Mouse (Mus musculus) bone marrow macrophage, adult 2 months (primary cell): ENCODE results near the gene Qk. TPM values are rescaled to one million over a fixed set of nuclear protein-coding genes. Genes with fewer than 3 reads are reported as not detected.

Experiments used
- H3K27ac ChIP-seq: 2 replicates; pipeline ENCODE4 v1.5.1; 2012; ENCODE audit warnings: low read depth, low read length; ENCODE audit not compliant: insufficient read depth
- H3K4me1 ChIP-seq: 2 replicates; pipeline ENCODE4 v1.6.1; 2012; ENCODE audit warnings: low read length; ENCODE audit not compliant: control insufficient read depth, insufficient read depth
- H3K4me3 ChIP-seq: 2 replicates; pipeline ENCODE4 v1.5.1; 2012; ENCODE audit warnings: mild to moderate bottlenecking, low read length, moderate library complexity; ENCODE audit not compliant: insufficient read depth
- CTCF ChIP-seq: IDR thresholded peaks from 2 replicates; pipeline ENCODE4 v1.5.1; 2012; ENCODE audit warnings: low read depth, mild to moderate bottlenecking, low read length, moderate library complexity
- POLR2A ChIP-seq: IDR thresholded peaks from 2 replicates; pipeline ENCODE4 v1.6.1; 2012; ENCODE audit warnings: mild to moderate bottlenecking, low read depth, low read length, borderline replicate concordance
- polyA plus RNA-seq: library from polyadenylated mRNA; stranded (reverse); fragments of >200 nt; gene quantifications from 2 replicates; pipeline ENCODE4 v1.2.4, GENCODE M21; 2012; ENCODE audit not compliant: missing spikeins, insufficient read depth, insufficient read length

The Qk gene
- polyA plus RNA-seq: 185 and 255 TPM in 2 replicates

GRCm38 (mm10) chr17:10319685-10320455, at the start of gene Qk:
Gene Qk (minus strand): TSS chr17:10319854.
- Histone ChIP-seq H3K4me3 (peak within 1 kb of the TSS; percentile 98), H3K4me1 (peaks cover 10% of the 10 kb centered on the region), H3K27ac (peak within 1 kb of the TSS; percentile 99)
- TF ChIP-seq CTCF (no peak), POLR2A (no peak)

- TF ChIP-seq CTCF: no peak
- no peak for TF ChIP-seq POLR2A
- no peak overlapping the region for H3K4me3 ChIP-seq
- H3K27ac ChIP-seq: no peak overlapping the region
- peaks cover 33% of the 10 kb centered on the region for H3K4me1 ChIP-seq
Measured at GRCm38 (mm10) chr17:10367044-10367443, 47.4 kb upstream of the Qk start.

- Histone ChIP-seq H3K4me1 (peaks cover 30% of the 10 kb centered on the region), H3K27ac (no peak overlapping the region), H3K4me3 (no peak overlapping the region)
- TF ChIP-seq POLR2A: no peak
- no peak for TF ChIP-seq CTCF
Measured at GRCm38 (mm10) chr17:10366577-10366976, 46.9 kb upstream of the Qk start.

- no peak overlapping the region for H3K27ac ChIP-seq
- no peak overlapping the region for H3K4me3 ChIP-seq
- peaks cover 23% of the 10 kb centered on the region for H3K4me1 ChIP-seq
- TF ChIP-seq CTCF: no peak
Measured at GRCm38 (mm10) chr17:10365501-10366482, 46.1 kb upstream of the Qk start.

- H3K27ac ChIP-seq: no peak overlapping the region
- TF ChIP-seq POLR2A (no peak), CTCF (no peak)
- H3K4me1 ChIP-seq: peaks cover 30% of the 10 kb centered on the region
- H3K4me3 ChIP-seq: no peak overlapping the region
Measured at GRCm38 (mm10) chr17:10363151-10363550, 43.5 kb upstream of the Qk start.

GRCm38 (mm10) chr17:10361882-10362291, 42.2 kb upstream of the Qk start:
- H3K4me1 ChIP-seq: peaks cover 24% of the 10 kb centered on the region
- no peak for TF ChIP-seq POLR2A
- TF ChIP-seq CTCF: no peak

GRCm38 (mm10) chr17:10360738-10361137, 41.1 kb upstream of the Qk start:
- peaks cover 20% of the 10 kb centered on the region for H3K4me1 ChIP-seq
- TF ChIP-seq CTCF (no peak), POLR2A (no peak)
- no peak overlapping the region for H3K27ac ChIP-seq
- no peak overlapping the region for H3K4me3 ChIP-seq

More at GRCm38 (mm10) chr17:10361882-10362291, 42.2 kb upstream of the Qk start:
- Histone ChIP-seq H3K4me3 (no peak overlapping the region), H3K27ac (no peak overlapping the region)

- peak overlapping the region; percentile 89 for H3K27ac ChIP-seq
- peaks cover 20% of the 10 kb centered on the region for H3K4me1 ChIP-seq
- TF ChIP-seq POLR2A (no peak), CTCF (no peak)
- peak overlapping the region; percentile 17; the same call in 1 of the 2 replicates for H3K4me3 ChIP-seq
Measured at GRCm38 (mm10) chr17:10359466-10359865, 39.8 kb upstream of the Qk start.

GRCm38 (mm10) chr17:10357348-10357747, 37.7 kb upstream of the Qk start:
- Histone ChIP-seq H3K27ac (no peak overlapping the region), H3K4me1 (peaks cover 20% of the 10 kb centered on the region), H3K4me3 (no peak overlapping the region)
- TF ChIP-seq POLR2A (no peak), CTCF (no peak)

- no peak overlapping the region for H3K27ac ChIP-seq
- TF ChIP-seq CTCF: no peak
- no peak for TF ChIP-seq POLR2A
- H3K4me3 ChIP-seq: no peak overlapping the region
- H3K4me1 ChIP-seq: peaks cover 20% of the 10 kb centered on the region
Measured at GRCm38 (mm10) chr17:10356294-10356693, 36.6 kb upstream of the Qk start.

- TF ChIP-seq CTCF: no peak
- no peak for TF ChIP-seq POLR2A
Measured at GRCm38 (mm10) chr17:10355746-10356145, 36.1 kb upstream of the Qk start.

More at GRCm38 (mm10) chr17:10355746-10356145, 36.1 kb upstream of the Qk start:
- Histone ChIP-seq H3K27ac (no peak overlapping the region), H3K4me3 (no peak overlapping the region), H3K4me1 (peaks cover 22% of the 10 kb centered on the region)
